Mouse (Mus musculus): ENCODE measurements around the gene Rgs12. TPM values are rescaled to one million over a fixed set of nuclear protein-coding genes. Genes with fewer than 3 reads are reported as not detected.

Gene Rgs12
- polyA plus RNA-seq, 1 experiment from 2014 or later = 16.2 TPM

DNA sequence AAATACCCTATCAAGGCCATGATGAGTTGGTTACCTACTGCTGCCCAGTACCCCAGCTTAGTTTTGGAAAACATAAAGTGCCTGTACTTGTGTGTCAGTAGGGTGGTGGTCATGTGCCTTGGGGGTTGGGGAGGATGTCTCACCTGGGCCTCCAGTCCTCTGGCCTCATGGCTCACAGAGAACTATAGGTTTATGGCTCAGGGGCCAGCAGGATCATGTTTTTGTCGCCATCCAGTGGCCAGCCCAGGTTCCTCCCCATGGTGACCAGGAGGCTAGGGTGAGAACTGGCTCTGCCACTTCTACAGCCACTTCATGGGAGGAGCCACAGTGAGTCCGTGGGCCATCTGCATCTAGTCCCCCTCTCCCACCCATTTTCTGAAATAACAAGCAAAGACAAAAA, 75.7 kb downstream of the Rgs12 start:
- Histone ChIP-seq H3K4me3 (ENCODE audit: low read depth, low read length) (no peak overlapping the region), H3K27ac (ENCODE audit: low read length) (no peak overlapping the region), H3K4me1 (ENCODE audit: control insufficient read depth, low read depth, low read length) (no peaks in the 10 kb centered on the region), H3K9ac (ENCODE audit: low read depth, low read length) (no peak overlapping the region), H3K9me3 (replicated peaks; ENCODE audit: control insufficient read depth, low read length) (no peaks in the 10 kb centered on the region), H3K27me3 (ENCODE audit: control insufficient read depth, insufficient read depth, low read depth, low read length) (no peaks in the 10 kb centered on the region), H3K4me2 (ENCODE audit: low read depth, low read length) (no peak overlapping the region), H3K36me3 (ENCODE audit: control insufficient read depth, insufficient read depth) (peaks cover 33% of the 10 kb centered on the region)
- WGBS (ENCODE audit: insufficient replicate concordance) = 17% methylated on average over 2 of the region's 2 CpGs
- peak; percentile 27; the same call in 1 of the 2 replicates for ATAC-seq (ENCODE audit: low read depth)

DNA sequence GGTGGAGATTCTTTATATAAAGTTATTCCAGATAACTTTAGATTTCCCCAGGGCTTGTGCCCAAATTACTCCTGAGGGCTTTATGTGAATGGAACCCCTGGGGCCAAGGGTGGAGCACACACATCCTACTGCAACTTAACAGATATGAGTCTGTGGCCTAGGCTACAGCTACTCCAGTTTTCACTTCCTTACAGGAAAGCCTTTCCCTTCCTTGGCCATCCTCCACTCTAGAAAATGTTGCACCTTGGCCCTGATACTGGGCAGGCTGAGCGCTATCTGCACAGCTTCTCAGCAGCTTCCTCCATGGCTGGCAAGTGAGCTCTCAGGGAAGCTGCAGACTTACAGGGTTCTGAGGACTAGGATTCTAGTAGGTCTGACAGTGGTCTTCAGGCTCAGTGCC, 80.1 kb downstream of the Rgs12 start:
- H3K4me2 ChIP-seq (ENCODE audit: low read depth, low read length) = no peak overlapping the region
- H3K27me3 ChIP-seq (ENCODE audit: control insufficient read depth, insufficient read depth, low read depth, low read length) = no peaks in the 10 kb centered on the region
- no peak overlapping the region for H3K4me3 ChIP-seq (ENCODE audit: low read depth, low read length)
- ATAC-seq (ENCODE audit: low read depth) = no peak
- 89% methylated on average over 1 of the region's 1 CpGs for WGBS (ENCODE audit: insufficient replicate concordance)
- peaks cover 9% of the 10 kb centered on the region for H3K4me1 ChIP-seq (ENCODE audit: control insufficient read depth, low read depth, low read length)
- H3K9me3 ChIP-seq (replicated peaks; ENCODE audit: control insufficient read depth, low read length) = no peaks in the 10 kb centered on the region
- H3K9ac ChIP-seq (ENCODE audit: low read depth, low read length) = no peak overlapping the region
- H3K36me3 ChIP-seq (ENCODE audit: control insufficient read depth, insufficient read depth) = peaks cover 27% of the 10 kb centered on the region
- no peak overlapping the region for H3K27ac ChIP-seq (ENCODE audit: low read length)

DNA sequence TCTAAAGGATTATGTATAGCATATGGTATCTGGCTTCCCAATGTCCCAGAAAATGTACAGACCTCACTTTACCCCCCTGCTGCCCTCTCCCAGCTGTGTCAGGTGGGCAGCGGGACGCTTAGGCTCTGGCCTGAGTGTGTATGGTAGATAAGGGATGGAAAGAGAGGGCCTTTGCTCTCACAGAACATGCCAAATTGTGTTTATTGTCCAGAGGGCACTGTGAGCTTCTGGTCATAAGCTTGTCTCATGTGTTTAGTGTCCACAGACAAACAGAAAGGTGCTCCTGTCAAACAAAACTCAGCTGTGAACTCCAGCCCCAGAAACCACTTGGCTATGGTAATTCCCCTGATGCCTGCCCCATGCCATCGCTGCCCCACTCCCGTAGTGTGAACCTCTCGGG, 80.5 kb downstream of the Rgs12 start:
- peak; percentile 65 for ATAC-seq (ENCODE audit: low read depth)

DNA sequence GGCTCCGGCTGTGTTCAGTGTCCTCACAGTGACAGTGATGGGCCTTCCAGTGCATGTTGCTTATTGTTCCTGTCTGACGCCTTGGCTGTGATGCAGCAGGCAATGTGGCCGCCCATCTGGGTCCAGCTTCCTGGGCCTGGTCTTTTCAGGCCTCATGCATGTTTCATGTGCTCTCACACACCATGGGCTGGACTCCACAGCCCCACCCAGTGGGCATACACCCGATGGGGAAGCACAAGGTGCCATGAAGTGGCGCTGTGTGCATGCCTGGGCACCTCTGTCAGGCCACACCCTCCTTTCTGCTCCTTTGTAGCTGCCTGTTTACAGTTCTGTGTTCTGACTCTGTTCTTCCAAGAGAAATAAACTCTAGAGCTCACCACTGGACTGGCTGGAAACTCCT, 83.8 kb downstream of the Rgs12 start:
- H3K27me3 ChIP-seq (ENCODE audit: control insufficient read depth, insufficient read depth, low read depth, low read length) = no peaks in the 10 kb centered on the region
- H3K4me3 ChIP-seq (ENCODE audit: low read depth, low read length) = no peak overlapping the region
- H3K36me3 ChIP-seq (ENCODE audit: control insufficient read depth, insufficient read depth) = peaks cover 8% of the 10 kb centered on the region
- H3K9ac ChIP-seq (ENCODE audit: low read depth, low read length) = no peak overlapping the region
- no peak overlapping the region for H3K4me2 ChIP-seq (ENCODE audit: low read depth, low read length)
- H3K4me1 ChIP-seq (ENCODE audit: control insufficient read depth, low read depth, low read length) = peaks cover 22% of the 10 kb centered on the region
- no peak for ATAC-seq (ENCODE audit: low read depth)
- WGBS (ENCODE audit: insufficient replicate concordance) = 51% methylated on average over 5 of the region's 5 CpGs
- no peak overlapping the region for H3K27ac ChIP-seq (ENCODE audit: low read length)
- H3K9me3 ChIP-seq (replicated peaks; ENCODE audit: control insufficient read depth, low read length) = no peaks in the 10 kb centered on the region

More for the DNA sequence above, 80.5 kb downstream of the Rgs12 start:
- Histone ChIP-seq H3K4me3 (ENCODE audit: low read depth, low read length) (no peak overlapping the region), H3K27ac (ENCODE audit: low read length) (0 out of 2 replicates have a peak overlapping the region, but pooled peaks have one; percentile 8), H3K9ac (ENCODE audit: low read depth, low read length) (no peak overlapping the region), H3K27me3 (ENCODE audit: control insufficient read depth, insufficient read depth, low read depth, low read length) (no peaks in the 10 kb centered on the region), H3K9me3 (replicated peaks; ENCODE audit: control insufficient read depth, low read length) (no peaks in the 10 kb centered on the region), H3K4me2 (ENCODE audit: low read depth, low read length) (no peak overlapping the region), H3K4me1 (ENCODE audit: control insufficient read depth, low read depth, low read length) (peaks cover 9% of the 10 kb centered on the region), H3K36me3 (ENCODE audit: control insufficient read depth, insufficient read depth) (peaks cover 27% of the 10 kb centered on the region)
- WGBS (ENCODE audit: insufficient replicate concordance) = 76% methylated on average over 5 of the region's 5 CpGs

DNA sequence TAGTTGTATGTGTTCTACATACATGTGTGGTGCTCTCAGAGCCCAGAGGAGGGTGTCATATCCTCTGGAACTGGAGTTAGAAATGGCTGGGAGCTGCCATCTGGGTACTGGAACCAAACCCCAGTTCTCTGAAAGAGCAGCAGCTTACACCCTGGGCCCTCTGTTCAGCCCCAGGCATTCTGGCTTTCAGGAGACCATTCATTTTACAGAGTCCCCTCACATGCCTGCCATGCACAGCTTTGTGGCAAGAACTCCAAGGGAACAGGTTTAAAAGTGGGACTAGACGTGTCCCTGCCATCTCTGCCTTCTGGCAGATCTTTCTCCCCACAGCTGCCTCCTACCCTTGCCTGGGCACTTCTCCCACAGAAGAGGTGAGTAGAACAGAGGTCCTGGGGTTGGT, 84.4 kb downstream of the Rgs12 start:
- Histone ChIP-seq H3K27ac (ENCODE audit: low read length) (peak overlapping the region; percentile 20; the same call in 1 of the 2 replicates), H3K4me3 (ENCODE audit: low read depth, low read length) (no peak overlapping the region), H3K36me3 (ENCODE audit: control insufficient read depth, insufficient read depth) (peaks cover 6% of the 10 kb centered on the region), H3K4me1 (ENCODE audit: control insufficient read depth, low read depth, low read length) (peaks cover 22% of the 10 kb centered on the region), H3K9me3 (replicated peaks; ENCODE audit: control insufficient read depth, low read length) (no peaks in the 10 kb centered on the region), H3K4me2 (ENCODE audit: low read depth, low read length) (no peak overlapping the region), H3K27me3 (ENCODE audit: control insufficient read depth, insufficient read depth, low read depth, low read length) (no peaks in the 10 kb centered on the region), H3K9ac (ENCODE audit: low read depth, low read length) (no peak overlapping the region)
- no peak for ATAC-seq (ENCODE audit: low read depth)
- 64% methylated on average over 1 of the region's 1 CpGs for WGBS (ENCODE audit: insufficient replicate concordance)

DNA sequence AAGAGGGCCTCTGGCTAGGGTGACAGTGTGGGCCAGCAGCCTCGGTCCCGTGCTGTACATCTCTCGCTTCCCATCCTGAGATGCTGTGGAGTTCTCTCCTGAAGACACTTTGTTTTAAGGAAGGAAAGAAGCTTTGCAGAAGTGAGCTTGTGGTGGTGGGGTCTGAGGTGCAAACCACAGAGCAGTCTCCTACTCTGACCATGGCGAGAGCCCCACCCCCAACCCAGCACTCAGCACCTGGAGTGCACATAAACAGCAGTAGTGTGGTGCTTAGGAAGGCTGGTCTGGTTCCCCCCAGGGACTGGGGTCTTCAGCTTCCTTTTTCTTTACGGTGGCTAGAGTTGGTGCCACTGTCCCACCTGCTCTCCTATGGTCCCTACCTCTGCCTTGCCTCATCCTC, 85.9 kb downstream of the Rgs12 start:
- 28% methylated on average over 5 of the region's 5 CpGs for WGBS (ENCODE audit: insufficient replicate concordance)
- ATAC-seq (ENCODE audit: low read depth) = no peak
- Histone ChIP-seq H3K4me1 (ENCODE audit: control insufficient read depth, low read depth, low read length) (peaks cover 22% of the 10 kb centered on the region), H3K27ac (ENCODE audit: low read length) (peak overlapping the region; percentile 30; the same call in 1 of the 2 replicates), H3K36me3 (ENCODE audit: control insufficient read depth, insufficient read depth) (peaks cover 5% of the 10 kb centered on the region; the same call in 1 of the 2 replicates), H3K4me2 (ENCODE audit: low read depth, low read length) (no peak overlapping the region), H3K4me3 (ENCODE audit: low read depth, low read length) (no peak overlapping the region), H3K9ac (ENCODE audit: low read depth, low read length) (no peak overlapping the region; the same call in 1 of the 2 replicates), H3K9me3 (replicated peaks; ENCODE audit: control insufficient read depth, low read length) (no peaks in the 10 kb centered on the region), H3K27me3 (ENCODE audit: control insufficient read depth, insufficient read depth, low read depth, low read length) (no peaks in the 10 kb centered on the region)

DNA sequence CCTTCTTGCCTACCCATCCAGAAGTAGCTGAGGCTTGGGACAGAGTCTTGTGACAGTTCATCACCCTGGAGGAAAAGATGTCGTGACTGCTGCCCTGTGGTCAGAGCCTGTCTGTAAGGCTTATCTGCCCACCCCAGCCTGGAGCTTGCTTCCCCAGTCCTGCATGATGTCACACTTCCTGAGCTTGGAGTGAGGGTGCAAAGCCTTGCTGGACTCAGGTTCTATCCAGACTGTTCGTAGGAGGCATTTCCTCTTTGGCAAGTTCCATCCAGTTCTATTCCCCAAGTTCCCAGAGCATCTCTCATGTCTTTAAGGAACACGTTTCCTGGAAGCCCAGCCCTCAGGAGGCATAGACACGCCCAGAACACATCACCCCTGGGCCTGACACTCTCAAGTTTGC, 86.5 kb downstream of the Rgs12 start:
- Histone ChIP-seq H3K36me3 (ENCODE audit: control insufficient read depth, insufficient read depth) (peaks cover 5% of the 10 kb centered on the region; the same call in 1 of the 2 replicates), H3K9ac (ENCODE audit: low read depth, low read length) (peak overlapping the region; percentile 23; the same call in 1 of the 2 replicates), H3K4me2 (ENCODE audit: low read depth, low read length) (no peak overlapping the region), H3K27ac (ENCODE audit: low read length) (peak overlapping the region; percentile 30; the same call in 1 of the 2 replicates), H3K27me3 (ENCODE audit: control insufficient read depth, insufficient read depth, low read depth, low read length) (no peaks in the 10 kb centered on the region), H3K4me3 (ENCODE audit: low read depth, low read length) (no peak overlapping the region), H3K4me1 (ENCODE audit: control insufficient read depth, low read depth, low read length) (peaks cover 22% of the 10 kb centered on the region), H3K9me3 (replicated peaks; ENCODE audit: control insufficient read depth, low read length) (no peaks in the 10 kb centered on the region)
- ATAC-seq (ENCODE audit: low read depth) = peak; percentile 47
- WGBS (ENCODE audit: insufficient replicate concordance) = 15% methylated on average over 4 of the region's 4 CpGs

DNA sequence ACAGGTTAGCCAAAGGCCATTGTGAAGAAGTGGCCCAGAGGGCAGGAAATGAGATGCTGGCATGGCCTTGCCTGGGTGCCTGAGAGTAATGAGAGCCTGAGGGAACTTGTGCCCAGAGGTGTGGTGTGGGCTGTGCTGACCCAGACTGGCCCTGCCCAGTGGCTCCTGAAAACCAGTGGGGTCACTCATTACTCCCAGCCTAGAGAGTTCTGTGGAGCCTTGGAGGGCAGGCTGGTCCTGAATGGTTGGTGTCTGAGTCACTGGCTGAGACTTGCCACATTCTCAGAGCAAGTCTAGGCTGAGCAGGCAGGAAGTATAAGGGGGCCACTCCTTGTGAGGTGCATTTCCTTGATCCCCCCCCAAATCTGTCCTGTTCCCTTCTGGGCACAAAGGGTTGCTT, 88.2 kb downstream of the Rgs12 start:
- no peaks in the 10 kb centered on the region for H3K27me3 ChIP-seq (ENCODE audit: control insufficient read depth, insufficient read depth, low read depth, low read length)
- no peak overlapping the region for H3K4me2 ChIP-seq (ENCODE audit: low read depth, low read length)
- H3K36me3 ChIP-seq (ENCODE audit: control insufficient read depth, insufficient read depth) = peaks cover under 1% of the 10 kb centered on the region; the same call in 1 of the 2 replicates
- no peak overlapping the region for H3K4me3 ChIP-seq (ENCODE audit: low read depth, low read length)
- H3K27ac ChIP-seq (ENCODE audit: low read length) = no peak overlapping the region
- peaks cover 22% of the 10 kb centered on the region for H3K4me1 ChIP-seq (ENCODE audit: control insufficient read depth, low read depth, low read length)
- no peaks in the 10 kb centered on the region for H3K9me3 ChIP-seq (replicated peaks; ENCODE audit: control insufficient read depth, low read length)
- no peak overlapping the region for H3K9ac ChIP-seq (ENCODE audit: low read depth, low read length)
- ATAC-seq (ENCODE audit: low read depth) = no peak

DNA sequence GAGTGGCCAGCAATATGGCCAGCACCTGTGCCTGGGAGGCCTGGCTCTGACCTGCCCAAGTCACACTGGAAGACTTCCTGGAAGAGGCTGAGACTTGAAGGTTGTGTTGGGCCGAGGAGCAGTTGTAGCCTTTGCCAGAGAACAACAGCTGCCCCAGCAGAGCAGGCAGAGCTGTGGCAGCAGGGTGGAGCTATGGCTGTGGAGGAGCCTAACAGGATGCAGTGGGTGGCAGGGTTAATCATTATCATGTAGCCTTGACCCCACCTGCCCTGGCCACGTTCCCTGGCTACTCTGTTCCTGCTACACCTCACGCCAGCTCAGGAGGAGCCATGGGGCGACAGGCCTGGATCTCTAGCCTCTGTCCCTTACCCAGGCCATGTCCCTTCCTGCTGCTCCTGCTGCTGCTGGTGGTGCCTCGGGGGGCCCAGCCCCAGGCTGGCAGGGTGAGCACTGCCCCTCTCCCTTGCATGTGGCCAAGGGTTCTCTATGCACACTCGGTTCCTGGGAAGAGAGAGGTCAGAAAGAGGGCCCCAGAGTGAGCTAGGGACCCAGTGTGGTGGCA, 92.1 kb downstream of the Rgs12 start, which contains the start of gene Hgfac:
TSS of gene Hgfac (plus strand) at position 242 of the 562 bp plus-strand sequence.
- H3K4me1 ChIP-seq (ENCODE audit: control insufficient read depth, low read depth, low read length) = no peaks in the 10 kb centered on the region; the same call in none of the 2 replicates
- H3K4me2 ChIP-seq (ENCODE audit: low read depth, low read length) = peak within 1 kb of the TSS; percentile 45
- H3K36me3 ChIP-seq (ENCODE audit: control insufficient read depth, insufficient read depth) = no peaks in the 10 kb centered on the region
- H3K4me3 ChIP-seq (ENCODE audit: low read depth, low read length) = peak within 1 kb of the TSS; percentile 48
- H3K9me3 ChIP-seq (replicated peaks; ENCODE audit: control insufficient read depth, low read length) = no peaks in the 10 kb centered on the region
- peak; percentile 86 for ATAC-seq (ENCODE audit: low read depth)
- no peaks in the 10 kb centered on the region for H3K27me3 ChIP-seq (ENCODE audit: control insufficient read depth, insufficient read depth, low read depth, low read length)
- peak within 1 kb of the TSS; percentile 57 for H3K9ac ChIP-seq (ENCODE audit: low read depth, low read length)
- WGBS (ENCODE audit: insufficient replicate concordance) = 21% methylated on average over 6 of the region's 6 CpGs
- H3K27ac ChIP-seq (ENCODE audit: low read length) = peak within 1 kb of the TSS; percentile 86

All from liver, embryonic 16.5 days (tissue).